Mouse (Mus musculus): Measurements from ENCODE around the gene Lcor. TPM values are rescaled to one million over a fixed set of nuclear protein-coding genes. Genes with fewer than 3 reads are reported as not detected.

Gene Lcor
- polyA plus RNA-seq (2017; shearing (Covaris generic)) = 13.4 TPM

DNA sequence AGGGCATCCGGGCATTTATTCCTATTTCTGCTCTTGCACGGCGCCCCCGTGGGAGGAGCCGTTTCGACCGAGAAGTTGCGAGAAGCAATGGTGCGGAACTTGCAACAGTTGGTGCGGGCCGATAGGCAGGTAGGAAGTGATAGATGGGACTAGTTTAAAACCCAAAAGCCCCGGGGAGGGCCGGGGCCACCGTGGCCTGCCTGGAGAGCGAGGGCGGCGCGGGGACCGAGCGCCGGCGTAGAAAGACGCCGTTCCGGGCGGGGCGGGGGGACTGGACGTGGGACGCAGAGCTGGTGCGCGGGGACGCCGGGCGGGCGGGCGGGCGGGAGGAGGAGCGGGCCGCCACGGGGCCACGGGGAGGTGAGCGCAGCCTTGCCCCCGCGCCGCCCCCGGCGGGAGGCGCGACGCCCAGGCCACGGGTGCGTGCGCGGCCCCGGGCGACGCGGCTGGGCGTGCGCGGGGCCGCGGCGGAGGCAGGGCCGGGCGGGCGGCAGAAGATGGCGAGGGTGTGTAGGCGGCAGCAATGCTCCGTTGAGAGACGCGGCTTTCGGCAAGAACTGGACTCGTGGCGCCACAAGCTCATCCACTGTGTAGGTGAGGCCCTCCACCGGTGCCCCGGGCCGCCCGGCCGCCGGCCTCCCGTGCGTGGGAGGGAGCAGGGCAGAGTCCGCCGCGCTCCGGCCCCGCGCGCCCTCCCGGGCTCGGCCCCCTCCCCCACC, at the start of gene Lcor:
Gene Lcor, plus strand, starts transcription at position 448 of the 719 bp plus-strand sequence.

DNA sequence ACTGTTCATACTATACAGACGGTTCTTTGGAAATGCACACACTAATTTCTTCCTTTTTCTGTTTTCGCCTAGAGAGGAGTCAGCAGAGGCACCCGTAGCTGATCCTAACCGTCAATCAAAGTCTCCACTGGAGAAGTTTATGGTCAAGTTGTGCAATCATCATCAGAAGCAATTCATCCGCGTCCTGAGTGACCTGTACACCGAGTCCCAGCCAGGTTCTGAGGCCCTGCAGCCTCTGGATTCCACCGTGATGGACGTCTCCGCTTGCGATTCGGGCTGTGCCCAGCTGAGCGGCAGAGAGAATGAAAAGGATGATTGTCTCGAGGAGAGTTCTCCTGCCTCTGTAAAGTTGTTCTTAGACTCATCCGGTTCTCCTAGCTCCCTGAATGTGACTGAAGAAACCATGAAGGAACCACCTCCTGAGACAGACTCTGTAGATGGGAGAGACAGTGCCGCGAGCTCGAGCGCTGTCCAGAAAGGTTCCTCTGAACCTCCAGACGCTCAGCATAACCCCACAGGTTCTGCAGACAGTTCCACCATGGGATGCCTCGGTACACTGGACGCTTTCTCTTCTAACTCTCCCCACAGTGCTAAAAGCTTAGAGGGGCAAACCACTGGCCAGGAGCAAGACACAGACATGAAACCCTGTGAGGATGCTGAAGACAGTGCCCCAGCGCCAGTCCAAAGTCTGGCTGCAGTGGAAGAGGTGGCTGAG, 99.4 kb downstream of the Lcor start, which contains the start of gene Gm340:
Gene Gm340, plus strand, starts transcription at position 665 of the 715 bp plus-strand sequence.

Other genes starting within 250 kb of the Lcor start
- 254 TPM for gene Tm9sf3, start 218.6 kb upstream of the Lcor start, polyA plus RNA-seq (2017; shearing (Covaris generic))
- gene Pik3ap1, start 97.5 kb upstream of the Lcor start, polyA plus RNA-seq (2017; shearing (Covaris generic)) = 21.7 TPM
- 7.7 TPM for gene Gm340, start 99.7 kb downstream of the Lcor start, polyA plus RNA-seq (2017; shearing (Covaris generic))

Data from effector memory CD4-positive, alpha-beta T cell, adult 7 months (primary cell).